Mouse (Mus musculus) liver, embryonic 14.5 days (tissue): ENCODE data around the gene Sptssa.

Experiments
- CTCF ChIP-seq: IDR thresholded peaks from 2 replicates; pipeline ENCODE4 v1.5.1; 2016; ENCODE audit warnings: antibody characterized with exemption, low read depth, control low read depth
- EP300 ChIP-seq: IDR thresholded peaks from 2 replicates; pipeline ENCODE4 v1.6.1; 2016; ENCODE audit warnings: antibody characterized with exemption, low read depth

DNA sequence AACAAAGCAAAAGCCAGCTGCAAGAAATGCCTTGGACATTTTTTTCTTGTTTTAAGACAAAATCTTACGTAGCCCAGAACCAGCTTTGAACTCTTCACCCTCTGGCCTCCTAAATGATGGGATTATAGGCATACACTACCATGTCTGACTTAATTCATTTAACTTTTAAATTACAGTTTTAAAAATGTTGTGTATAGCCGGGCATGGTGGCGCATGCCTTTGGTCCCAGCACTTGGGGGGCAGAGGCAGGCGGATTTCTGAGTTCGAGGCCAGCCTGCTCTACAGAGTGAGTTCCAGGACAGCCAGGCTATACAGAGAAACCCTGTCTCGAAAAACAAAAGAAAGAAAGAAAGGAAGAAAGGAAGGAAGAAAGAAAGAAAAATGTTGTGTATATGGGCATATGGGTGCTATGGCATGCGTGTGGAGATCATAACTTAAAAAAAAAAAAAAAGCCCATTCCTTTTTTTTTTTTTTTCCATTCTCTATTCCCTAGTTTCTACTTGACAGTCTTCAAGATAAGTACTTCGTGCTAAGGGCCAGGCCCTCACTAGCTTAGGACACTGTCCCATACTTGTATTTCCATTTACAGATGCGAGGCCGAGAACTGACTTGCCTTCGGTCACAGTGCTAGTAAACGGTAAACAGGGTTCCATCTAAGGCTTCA, 38.6 kb upstream of the Sptssa start:
- no peak for TF ChIP-seq CTCF
- TF ChIP-seq EP300 = no peak
